Mouse (Mus musculus): ENCODE data around the gene Tuba8. TPM values are rescaled to one million over a fixed set of nuclear protein-coding genes. Genes with fewer than 3 reads are reported as not detected.

Tuba8 gene
- polyA plus RNA-seq (2017; shearing (Covaris generic)) = 1 to 10 TPM in 1 of 2 experiments, under 1 TPM in 1; 0.34 to 1.2 TPM

DNA sequence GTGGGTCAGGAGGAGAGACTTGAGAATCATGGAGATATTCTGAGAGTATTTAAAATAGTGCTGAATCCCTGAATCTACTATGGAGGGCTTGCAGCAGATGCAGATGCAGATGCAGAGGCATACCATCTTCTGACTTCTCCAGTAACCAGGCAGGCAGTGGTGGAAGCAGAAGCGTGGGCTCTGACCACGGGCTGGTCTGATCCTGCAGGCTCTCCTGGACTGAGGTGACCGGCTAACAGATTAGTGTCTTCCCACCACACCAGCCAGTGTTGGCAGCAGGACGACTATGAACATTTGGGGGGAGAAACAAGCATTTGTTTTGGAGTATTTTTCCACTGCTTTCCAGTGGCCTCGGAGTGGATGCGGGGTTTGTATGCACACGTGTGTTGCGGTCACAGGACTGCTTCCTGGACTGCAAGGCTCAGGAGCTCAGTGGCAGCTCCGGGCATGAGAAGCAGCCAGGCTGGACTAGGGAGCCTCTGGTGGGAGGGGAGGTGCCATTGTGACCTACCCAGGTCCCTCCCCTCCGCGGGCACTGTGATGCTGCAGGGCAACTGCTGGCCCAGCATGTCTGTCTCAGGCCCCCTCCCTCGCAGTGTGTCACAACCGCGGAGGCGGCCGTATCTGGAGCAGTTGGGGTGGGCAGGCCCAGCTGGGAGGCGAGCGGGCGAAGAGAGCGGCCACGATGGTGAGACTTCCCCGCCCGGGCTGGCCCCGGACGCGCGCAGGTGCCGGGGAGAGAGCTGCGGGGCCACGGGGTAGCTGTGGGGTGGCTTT, at the start of gene Tuba8:
TSS of gene Tuba8 (plus strand) at position 548 of the 777 bp plus-strand sequence.
- peak; percentile 49 for ATAC-seq

DNA sequence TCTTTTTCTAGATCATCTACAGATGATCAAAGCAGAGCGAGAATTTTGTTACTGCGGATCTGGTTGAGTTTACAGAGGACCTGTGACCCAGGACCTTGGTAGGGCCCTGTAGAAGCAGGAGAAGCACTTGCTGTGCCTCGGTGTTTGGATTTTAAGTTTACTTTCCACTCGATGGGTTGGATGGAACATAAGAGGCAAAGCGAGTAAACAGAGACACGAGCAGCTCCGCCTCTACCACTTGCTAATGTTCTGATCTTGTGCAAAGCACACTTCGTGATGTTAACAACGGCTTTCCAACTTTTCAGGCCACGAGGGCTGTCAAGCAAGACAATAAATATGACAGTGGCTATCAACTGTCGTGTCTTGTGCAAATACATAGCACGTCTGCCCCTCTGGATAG, 47.9 kb upstream of the Tuba8 start:
- no peak for ATAC-seq

DNA sequence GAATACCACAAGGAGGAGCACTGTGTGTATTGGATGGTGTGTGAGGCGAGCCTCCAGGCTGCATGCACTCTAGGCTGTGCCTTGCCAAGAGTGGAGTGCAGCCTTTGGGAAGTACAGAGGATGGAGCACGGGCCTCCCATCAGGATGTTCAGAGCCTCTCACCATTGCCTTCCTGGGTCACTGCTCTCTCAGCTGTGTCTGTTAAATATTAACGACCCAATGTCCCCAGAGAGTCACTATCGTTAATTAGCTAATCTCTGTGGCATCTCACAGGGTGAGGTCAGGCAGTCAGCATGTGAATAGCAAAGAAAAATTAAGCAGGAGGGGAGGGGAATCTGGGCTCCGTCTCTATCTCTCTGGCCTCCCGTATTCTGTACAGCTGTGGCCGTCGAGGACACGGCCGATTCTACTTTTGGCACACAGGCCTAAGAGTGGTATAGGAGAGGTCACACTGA, 44.4 kb upstream of the Tuba8 start:
- ATAC-seq = no peak

DNA sequence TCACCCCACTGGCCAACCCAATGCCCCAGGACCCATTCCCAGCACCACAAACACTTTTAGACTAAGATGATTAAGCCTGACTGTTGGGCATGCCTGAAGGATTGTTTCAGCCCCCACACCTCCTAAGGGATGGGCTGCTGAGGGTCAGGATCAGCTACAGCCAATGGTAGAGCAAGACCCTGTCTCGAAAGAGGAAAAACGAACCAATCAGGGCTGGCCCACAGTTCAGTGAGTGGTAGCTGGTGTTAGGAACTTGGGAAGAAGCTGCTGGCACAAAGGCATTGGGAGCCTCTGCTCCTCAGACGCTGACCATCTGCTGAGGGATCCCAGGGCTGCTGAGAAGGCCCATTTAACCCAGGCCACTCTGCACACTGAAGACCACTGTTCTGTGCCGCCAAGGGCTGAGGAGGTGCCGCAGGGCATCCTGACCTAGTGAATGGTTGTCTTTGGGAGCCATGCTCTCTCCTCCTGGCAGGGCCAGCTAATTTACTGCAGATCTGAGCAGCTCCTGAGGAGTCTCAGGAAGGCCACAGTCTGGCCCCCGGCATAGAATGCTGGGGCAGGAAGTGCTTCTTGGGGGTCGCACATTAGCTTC, 43.0 kb upstream of the Tuba8 start:
- ATAC-seq = no peak

DNA sequence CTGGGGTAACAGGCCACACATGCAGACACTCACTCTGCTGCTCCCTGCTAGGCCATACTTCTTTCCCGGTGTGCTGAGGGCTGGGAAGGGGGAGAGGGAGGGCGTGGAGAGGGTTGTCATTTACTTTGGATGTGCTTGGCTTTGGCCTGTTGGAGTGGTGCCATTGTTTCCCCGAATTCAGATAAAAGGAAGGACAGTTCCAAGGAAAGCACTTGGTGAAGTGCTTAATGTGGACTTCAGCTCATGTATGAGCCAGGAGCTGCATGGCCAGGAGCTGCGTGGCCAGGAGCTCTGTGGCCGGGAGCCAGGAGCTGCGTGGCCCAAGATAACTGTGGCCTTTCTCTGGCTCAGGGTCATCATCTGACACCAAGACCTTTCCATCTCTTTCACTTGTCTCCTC, 39.4 kb upstream of the Tuba8 start:
- no peak for ATAC-seq

DNA sequence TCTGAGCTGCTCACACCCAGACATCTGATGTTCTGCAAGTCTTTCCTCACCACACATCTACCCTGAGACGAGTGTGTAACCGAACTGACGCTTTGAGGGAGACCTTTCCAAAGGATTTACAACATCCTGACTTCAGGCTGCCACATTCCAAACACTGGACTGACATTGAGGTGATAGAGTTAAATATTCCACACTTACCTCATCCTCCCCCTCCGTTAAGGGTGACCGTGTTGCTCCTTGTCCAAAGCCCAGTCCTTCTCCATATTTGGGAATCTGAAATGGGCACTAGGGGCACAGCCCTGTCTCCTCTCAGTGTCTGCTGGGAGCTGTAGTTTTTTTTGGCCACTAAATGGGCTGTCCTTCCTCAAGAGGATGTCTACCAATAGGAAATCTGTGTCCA, 37.0 kb upstream of the Tuba8 start:
- ATAC-seq = no peak

DNA sequence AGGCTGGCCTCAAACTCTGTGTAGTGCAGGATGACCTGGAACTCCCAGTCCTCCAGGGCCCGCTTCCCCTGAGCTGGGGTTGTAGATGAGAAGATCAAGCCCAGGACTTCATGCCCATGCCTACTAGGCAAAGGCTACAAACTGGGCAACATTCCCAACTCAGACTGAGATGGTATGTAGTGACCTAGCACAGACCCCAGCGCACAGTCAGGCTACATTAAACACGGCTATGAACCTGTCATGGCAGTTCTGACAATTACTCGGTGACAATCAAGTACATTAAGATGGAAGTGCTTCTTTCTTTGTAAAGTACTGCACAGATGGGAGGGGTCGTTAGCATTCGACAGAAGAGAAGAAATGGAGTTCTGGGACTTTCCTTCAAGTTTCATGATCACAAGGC, 35.7 kb upstream of the Tuba8 start:
- no peak for ATAC-seq

DNA sequence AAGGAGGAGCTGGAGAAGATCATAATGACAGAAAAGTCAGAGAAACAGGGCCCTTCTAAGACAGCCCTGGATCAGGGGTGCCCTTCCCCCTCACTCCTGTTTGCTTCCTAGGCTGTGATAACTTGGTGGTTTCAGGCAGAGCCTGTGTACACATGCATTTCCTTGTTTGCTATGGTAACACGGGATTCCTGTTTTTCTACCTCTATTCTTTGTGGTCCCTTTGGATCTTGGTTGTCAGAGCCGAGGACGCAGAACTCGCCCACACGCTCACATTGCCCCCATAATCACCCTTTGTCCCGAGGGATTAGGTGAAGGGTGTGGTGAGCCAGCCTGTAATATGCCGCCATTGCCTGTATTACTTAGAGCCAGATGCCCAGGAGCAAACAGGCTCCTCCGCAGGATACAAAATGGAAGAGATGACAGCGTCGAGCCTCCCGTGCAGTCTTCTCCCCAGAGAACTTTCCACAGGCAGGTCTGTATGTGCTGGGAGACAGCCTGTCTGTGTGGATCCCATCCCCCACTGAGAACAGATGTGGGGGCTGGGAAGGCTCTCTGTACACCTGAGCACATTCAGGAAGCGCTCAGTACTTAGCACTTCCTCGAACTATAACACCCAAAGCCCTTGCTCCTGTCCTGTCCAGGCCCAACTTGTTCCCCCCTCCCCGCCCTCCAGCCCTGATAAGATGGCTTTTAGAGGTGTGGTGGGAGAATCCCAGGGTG, 34.3 kb upstream of the Tuba8 start:
- ATAC-seq = no peak

DNA sequence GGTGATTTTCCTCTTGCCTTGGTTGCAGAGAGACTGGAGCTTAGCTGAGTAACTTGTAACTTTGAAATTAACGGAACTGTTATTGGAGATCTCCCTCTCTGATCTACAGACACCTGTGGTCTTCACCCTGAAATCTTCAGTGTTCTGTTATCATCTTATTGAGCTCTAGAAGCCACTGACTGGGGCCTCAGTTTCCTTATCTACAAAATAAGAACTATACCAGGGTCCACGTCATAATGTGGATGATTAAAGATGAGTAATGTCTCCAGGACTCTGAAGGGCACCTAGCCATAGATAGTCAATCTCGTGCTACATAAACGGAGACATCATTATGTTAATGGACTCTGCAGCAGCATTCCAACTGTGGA, 33.8 kb upstream of the Tuba8 start:
- ATAC-seq = no peak

DNA sequence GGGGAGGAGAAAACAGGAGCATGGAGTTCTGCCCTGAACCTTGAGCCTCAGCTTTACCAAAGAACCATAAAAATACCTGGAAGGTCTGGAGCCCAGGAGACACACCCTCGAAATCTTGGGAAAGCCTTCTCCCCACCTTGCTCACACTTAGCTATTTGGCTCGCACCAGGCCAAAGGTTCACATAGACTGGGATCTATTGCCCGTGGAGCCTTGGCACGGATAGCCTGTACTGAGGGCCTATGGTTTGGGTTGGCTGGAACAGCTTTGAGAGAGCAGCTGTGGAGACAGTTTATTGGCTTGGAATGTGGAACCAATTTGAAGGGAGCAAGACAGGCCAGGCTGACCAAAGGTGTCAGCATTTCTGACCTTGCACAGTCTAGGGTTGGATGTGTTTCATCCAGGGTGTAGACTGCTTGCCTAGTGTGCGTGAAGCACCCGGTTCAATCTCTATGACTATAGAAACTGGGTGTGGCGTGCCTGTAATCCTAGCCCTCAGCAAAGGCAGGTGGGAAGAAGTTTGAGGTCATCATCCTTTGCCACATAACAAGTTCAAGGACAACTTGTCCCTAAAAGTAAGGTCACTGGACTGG, 33.3 kb upstream of the Tuba8 start:
- no peak for ATAC-seq

DNA sequence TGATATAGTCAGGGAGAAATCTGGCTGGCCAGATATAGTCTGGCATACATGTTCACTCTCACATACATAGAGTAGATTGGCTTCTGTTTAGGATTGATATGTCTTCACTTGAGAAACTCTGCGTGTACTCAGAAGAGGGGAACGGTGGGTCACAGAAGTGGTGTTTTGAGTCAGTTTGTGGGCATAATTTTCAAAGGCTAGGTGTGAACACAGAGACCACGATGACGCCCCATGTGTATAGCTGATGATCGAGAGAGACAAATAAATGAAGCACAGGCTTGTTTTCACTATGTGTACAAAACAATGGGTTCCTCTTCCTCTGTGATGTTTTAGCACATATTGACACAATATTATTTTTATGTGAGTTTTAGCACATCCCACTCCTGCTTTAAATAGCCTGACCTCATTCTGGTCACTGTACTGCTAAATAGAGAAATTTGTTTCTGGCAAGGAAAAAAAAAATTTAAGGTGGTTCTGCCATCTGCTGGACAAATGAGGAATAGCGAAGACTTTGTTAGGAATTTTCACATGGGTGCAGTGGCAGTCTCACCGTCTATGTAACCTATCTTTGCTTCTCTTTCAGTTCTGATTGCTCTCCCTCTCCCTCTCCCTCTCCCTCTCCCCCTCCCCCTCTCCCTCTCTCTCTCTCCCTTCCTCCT, 31.7 kb upstream of the Tuba8 start:
- peak; percentile 23 for ATAC-seq

DNA sequence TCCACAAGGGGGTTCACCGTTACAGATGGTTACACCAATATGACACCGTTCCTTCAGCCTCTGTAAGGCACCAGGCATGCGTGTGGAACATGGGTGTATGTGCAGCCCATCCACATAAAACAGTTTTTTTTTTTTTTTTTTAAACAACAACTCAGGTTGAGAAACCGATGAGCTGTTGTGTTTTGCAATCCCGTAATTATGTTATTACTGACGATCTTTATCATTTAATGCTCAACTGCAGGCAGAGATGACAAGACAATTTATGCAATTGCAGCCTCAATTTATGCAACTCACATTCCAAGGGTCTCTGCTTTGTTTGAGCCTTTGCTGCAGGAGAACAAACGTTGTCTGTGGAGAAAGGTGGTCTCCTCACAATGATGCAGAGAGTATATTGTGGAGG, 30.6 kb upstream of the Tuba8 start:
- ATAC-seq = no peak

DNA sequence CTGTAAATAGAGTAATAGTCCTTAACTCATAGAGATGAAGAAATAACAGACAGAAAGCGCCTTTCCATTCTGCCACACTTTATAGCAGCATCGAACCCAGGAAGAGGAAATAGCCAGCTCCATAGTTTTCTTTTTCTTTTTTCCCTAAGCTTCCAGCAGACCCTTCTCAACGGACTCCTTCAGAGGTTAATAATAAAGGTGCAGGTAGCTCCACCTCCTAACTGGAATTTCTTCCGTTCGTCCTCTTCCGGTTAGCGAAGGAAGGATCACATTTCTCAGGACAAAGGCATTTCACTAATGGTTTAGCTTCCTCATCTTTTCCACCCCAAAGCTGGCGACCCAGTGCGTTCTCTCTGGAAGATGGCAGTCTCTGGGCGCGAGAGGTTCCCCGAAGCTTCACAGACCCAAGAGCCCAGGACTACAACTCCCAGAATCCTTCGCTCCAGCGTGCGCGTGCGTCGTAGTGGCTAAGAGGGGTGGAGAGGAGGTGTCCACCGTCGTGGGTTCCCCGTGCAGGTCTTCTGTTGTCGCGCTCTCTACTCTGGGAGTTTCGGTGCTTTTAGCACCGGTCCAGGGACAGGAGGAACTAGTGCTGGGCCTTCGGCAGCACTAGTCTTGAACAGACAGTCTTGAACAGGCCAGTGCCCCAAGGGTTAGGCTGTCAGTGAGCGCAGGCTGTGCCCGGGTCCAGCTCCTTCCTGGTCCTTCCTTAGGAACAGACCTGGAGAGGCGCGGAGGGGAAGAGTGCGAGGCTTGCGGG, 26.9 kb upstream of the Tuba8 start, which contains the start of gene Pex26:
TSS of gene Pex26 (plus strand) at position 254 of the 760 bp plus-strand sequence.
- ATAC-seq = peak; percentile 93

DNA sequence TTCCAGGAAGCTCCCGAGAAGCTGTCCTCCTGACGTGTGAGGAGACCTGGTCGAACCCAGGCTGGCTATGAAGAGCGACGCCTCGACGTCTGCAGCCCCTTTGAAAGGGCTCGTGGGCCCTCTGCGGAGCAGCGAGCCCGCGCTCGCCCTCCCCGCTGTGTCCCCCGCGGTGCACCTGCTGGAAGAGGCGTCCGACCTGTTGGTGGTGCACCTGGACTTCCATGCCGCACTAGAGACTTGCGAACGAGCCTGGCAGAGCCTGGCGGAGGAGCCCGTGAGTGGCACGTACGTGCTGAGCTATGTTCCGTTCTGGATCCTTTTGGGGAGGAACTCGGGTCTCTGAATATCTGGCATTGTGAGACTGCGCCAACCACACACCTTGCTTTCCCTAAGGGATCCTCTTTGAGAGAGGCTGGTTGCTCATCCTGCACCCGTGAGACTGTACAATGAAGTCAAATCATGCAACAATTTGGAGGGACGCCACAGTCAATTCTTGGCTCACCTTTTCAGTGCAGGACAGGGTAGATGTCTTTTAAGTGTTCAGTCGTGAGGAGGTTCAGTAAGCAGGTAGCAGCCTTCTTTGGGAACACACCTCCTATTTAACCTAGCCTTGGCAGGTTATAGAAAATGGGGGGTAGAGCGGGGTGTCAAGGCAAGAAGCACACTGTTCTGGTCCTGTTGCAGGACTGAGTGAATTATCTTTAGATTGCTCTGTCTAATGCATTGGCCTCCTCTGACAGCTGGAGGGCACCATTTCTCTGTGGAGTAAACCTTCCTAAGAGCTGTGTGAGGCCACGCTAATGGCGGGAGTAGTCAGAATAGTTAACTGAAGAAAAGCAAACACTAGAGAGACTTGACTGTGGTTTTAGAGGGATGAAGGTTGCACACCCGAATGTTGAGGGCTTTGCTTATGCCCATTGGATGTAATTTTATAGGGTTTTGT, 26.0 kb upstream of the Tuba8 start:
- ATAC-seq = peak; percentile 83

DNA sequence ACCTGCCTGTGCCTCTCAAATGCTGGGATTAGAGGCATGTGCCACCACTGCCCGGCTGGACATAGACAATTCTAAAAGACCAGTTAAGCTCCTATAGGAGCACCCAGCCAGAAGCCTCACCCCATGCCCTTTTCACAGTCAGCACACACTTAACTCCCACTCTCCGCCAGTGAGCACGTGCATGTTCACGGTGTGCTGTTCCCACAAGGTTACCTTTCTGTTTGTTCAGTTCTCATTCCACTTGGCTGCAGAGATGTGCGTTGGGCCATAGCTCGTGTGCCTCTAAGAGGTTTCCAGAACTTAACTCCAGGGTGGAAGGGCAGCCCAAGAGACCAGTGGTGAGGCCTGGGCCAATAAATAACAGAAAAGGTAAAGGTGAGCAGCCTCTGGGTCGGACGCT, 25.3 kb upstream of the Tuba8 start:
- no peak for ATAC-seq

DNA sequence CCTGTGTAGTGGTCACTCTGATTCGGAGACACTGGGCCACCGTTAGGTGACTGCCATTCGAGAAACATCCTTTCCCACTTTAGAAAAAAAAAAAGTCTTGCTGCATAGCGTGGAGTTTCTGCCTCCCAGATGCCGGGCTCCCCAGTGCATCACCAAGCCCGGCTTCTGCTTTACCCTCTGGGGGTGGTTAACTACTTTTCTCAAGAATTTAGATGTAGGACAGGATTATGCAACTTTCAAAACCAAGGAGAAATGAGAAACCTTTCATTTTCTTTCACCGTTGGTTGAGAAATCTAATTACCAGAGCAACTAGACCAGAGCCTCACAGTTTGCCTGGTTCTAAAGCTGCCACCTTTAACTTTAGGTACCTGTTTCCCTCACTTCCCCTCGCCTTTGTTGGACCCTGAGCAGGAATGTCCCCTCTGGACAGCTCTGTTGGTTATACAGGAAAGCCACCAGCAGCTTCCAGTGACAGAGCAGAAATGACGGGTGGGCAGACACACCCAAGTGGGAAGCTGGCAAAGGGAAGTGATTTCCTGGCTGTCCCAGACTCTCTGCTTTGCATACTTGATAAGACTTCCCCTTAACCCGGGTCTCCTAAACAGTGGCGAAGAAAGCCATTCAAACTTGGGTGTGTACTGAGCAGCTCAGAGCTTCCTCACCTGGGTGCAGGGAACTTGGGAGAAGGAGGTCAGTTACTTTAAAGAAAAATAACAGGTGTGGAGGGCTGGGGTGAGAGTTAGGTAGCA, 19.1 kb upstream of the Tuba8 start:
- no peak for ATAC-seq

DNA sequence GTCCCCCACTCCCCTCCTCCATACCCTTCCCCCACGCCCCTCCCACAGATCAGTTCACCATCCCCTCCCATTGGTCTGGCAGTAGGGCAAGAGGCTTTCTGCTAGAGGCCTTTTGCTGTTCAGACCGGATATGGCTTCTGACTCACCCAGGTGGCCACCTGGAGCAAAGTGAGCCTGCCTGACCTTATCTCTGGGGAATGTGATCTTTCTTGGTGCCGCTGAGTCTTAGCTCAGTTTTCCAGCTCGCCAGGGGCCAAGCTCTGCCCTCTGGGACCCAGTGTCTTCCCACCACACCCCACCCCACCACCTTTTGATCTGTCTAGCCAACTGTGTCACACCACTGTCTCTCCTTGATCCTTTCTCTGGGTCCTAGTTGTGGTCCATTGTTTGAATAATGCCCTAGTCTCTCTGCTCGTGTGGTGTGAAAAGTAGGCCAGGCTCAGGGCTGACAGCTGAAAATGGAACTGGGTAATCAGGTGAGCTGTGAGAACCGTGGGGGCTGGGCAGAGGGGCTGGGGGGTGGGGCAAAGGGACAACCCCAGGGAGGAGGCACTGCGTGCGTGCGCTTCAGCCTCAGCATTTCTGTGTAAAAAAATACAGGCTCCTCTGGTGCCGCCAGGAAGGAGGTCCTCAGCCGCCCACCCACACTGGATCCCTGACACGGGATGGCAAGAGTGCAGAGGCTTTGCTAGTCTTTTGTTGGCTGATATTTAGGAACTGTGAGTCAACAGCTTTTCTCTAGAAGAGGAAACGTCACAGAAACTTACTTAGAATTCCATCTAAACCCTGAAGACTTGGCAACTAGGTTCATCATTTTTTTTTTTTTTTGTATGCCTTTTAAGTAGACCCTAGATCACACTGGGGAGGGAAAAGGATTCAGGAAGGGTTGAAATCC, 16.2 kb upstream of the Tuba8 start:
- peak; percentile 11 for ATAC-seq

DNA sequence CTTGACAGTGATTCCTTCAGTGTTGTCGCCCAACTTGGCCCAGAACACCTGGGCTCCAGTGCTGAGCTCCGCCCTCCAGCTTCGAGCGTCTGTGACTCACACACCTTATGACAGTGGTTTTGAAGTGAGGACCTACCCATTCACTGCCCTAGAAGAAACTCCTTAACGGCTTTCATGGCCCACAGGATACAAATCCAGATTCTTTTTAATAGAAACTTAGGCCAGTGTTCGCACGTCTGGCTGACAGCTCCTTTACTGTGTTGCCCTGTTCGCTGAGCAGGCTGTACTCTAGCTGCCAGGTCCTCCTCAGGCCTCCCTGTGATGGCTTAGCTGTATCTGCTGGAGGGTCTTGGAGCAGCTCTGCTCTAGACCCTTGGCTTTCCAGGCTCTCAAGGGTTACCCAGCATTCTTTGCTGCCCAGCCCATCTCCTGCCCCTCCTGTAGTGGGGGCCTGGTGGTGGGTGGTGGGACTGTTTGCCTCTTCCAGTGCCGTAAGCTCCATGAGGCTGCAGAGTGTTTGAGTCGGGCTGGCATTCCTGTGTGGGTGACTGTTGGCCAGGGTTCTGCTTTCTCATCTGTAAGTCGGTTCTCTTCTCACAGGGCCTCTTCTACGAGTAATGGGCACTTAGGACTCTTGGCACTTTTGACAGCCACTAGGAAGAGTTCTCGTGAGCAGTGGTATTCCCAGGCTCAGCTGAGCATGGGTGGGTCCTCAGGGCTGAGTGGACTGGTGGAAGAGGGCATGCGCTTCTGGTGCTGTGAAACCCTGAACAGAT, 15.4 kb upstream of the Tuba8 start:
- ATAC-seq = no peak
